Mouse (Mus musculus) heart, embryonic 15.5 days (tissue): ENCODE measurements at regions not wholly inside any gene's neighbourhood (a gene's known extent, or its start where the extent isn't known, plus 50 kb on each side); places are given as distances from the start of the nearest gene placed in this dataset.

Source experiments
- ATAC-seq: fragments of 200-750 bp; cut with Nextera tagmentation; replicated peaks from 2 replicates; pipeline ENCODE4 v1.8.0; 2017; ENCODE audit warnings: low read depth, moderate TSS enrichment; ENCODE audit not compliant: insufficient number of reproducible peaks, insufficient read depth, low FRiP score
- H3K27ac ChIP-seq: fragments of 300-500 bp; sonication (generic); 2 replicates; pipeline ENCODE4 v1.5.1; 2015; ENCODE audit warnings: mild to moderate bottlenecking, inconsistent platforms
- H3K27me3 ChIP-seq: fragments of 300-500 bp; sonication (generic); 2 replicates; pipeline ENCODE4 v1.6.1; 2015; ENCODE audit warnings: inconsistent platforms
- H3K36me3 ChIP-seq: fragments of 300-500 bp; sonication (generic); 2 replicates; pipeline ENCODE4 v1.6.1; 2015; ENCODE audit warnings: mild to moderate bottlenecking, inconsistent platforms
- H3K4me1 ChIP-seq: fragments of 300-500 bp; sonication (generic); replicated peaks from 2 replicates; pipeline ENCODE4 v1.6.1; 2015; ENCODE audit warnings: inconsistent platforms
- H3K4me2 ChIP-seq: fragments of 300-500 bp; sonication (generic); 2 replicates; pipeline ENCODE4 v1.6.1; 2015; ENCODE audit warnings: inconsistent platforms, mild to moderate bottlenecking, moderate library complexity
- H3K4me3 ChIP-seq: fragments of 300-500 bp; sonication (generic); 2 replicates; pipeline ENCODE4 v1.5.1; 2015; ENCODE audit warnings: mild to moderate bottlenecking, inconsistent platforms
- H3K9ac ChIP-seq: fragments of 300-500 bp; sonication (generic); 2 replicates; pipeline ENCODE4 v1.6.1; 2015; ENCODE audit warnings: mild to moderate bottlenecking, inconsistent platforms
- H3K9me3 ChIP-seq: fragments of 300-500 bp; sonication (generic); replicated peaks from 2 replicates; pipeline ENCODE4 v1.6.1; 2016; ENCODE audit warnings: inconsistent platforms
- WGBS: fragments of 180-500 bp; shearing (Covaris S2); methylation state at CpG from one replicate; pipeline ENCODE4 v1.1.7; 2015; ENCODE audit warnings: mixed read lengths; 5-methylcytosine and 5-hydroxymethylcytosine counted together

GRCm38 (mm10) chr8:26429751-26430327, 310.5 kb downstream of the Gm45692 start:
- Histone ChIP-seq H3K4me1 (no peaks in the 10 kb centered on the region), H3K27ac (no peak overlapping the region), H3K27me3 (no peaks in the 10 kb centered on the region), H3K4me2 (no peak overlapping the region), H3K9me3 (no peaks in the 10 kb centered on the region), H3K4me3 (no peak overlapping the region), H3K36me3 (no peaks in the 10 kb centered on the region), H3K9ac (no peak overlapping the region)
- ATAC-seq: no peak
- 80% methylated on average over 8 of the region's 8 CpGs for WGBS

GRCm38 (mm10) chr8:26432161-26432919, 313.0 kb downstream of the Gm45692 start:
- H3K27ac ChIP-seq: no peak overlapping the region
- WGBS: 78% methylated on average over 14 of the region's 14 CpGs
- no peak overlapping the region for H3K9ac ChIP-seq
- no peak overlapping the region for H3K4me3 ChIP-seq
- H3K36me3 ChIP-seq: no peaks in the 10 kb centered on the region
- no peaks in the 10 kb centered on the region for H3K27me3 ChIP-seq
- H3K4me1 ChIP-seq: no peaks in the 10 kb centered on the region
- no peaks in the 10 kb centered on the region for H3K9me3 ChIP-seq
- no peak overlapping the region for H3K4me2 ChIP-seq
- no peak for ATAC-seq

GRCm38 (mm10) chr8:26436236-26436635, 316.9 kb downstream of the Gm45692 start:
- H3K36me3 ChIP-seq: no peaks in the 10 kb centered on the region
- H3K4me2 ChIP-seq: no peak overlapping the region
- H3K4me3 ChIP-seq: no peak overlapping the region
- no peak overlapping the region for H3K27ac ChIP-seq
- no peaks in the 10 kb centered on the region for H3K4me1 ChIP-seq
- H3K27me3 ChIP-seq: no peaks in the 10 kb centered on the region
- WGBS: 81% methylated on average over 11 of the region's 11 CpGs
- H3K9ac ChIP-seq: no peak overlapping the region
- H3K9me3 ChIP-seq: no peaks in the 10 kb centered on the region
- ATAC-seq: no peak

GRCm38 (mm10) chr8:26437571-26437970, 318.2 kb downstream of the Gm45692 start:
- Histone ChIP-seq H3K4me2 (no peak overlapping the region), H3K9ac (no peak overlapping the region), H3K27me3 (no peaks in the 10 kb centered on the region), H3K36me3 (no peaks in the 10 kb centered on the region), H3K4me1 (no peaks in the 10 kb centered on the region), H3K27ac (no peak overlapping the region), H3K9me3 (no peaks in the 10 kb centered on the region), H3K4me3 (no peak overlapping the region)
- WGBS: 58% methylated on average over 3 of the region's 3 CpGs
- no peak for ATAC-seq

GRCm38 (mm10) chr8:26438246-26438862, 319.0 kb downstream of the Gm45692 start:
- H3K9ac ChIP-seq: no peak overlapping the region
- no peaks in the 10 kb centered on the region for H3K36me3 ChIP-seq
- no peak for ATAC-seq
- H3K4me2 ChIP-seq: no peak overlapping the region
- no peak overlapping the region for H3K27ac ChIP-seq
- H3K27me3 ChIP-seq: no peaks in the 10 kb centered on the region
- H3K4me3 ChIP-seq: no peak overlapping the region
- no peaks in the 10 kb centered on the region for H3K4me1 ChIP-seq
- 79% methylated on average over 15 of the region's 15 CpGs for WGBS
- H3K9me3 ChIP-seq: no peaks in the 10 kb centered on the region

- Histone ChIP-seq H3K4me2 (no peak overlapping the region), H3K9ac (no peak overlapping the region), H3K27me3 (no peaks in the 10 kb centered on the region), H3K36me3 (no peaks in the 10 kb centered on the region), H3K27ac (no peak overlapping the region), H3K9me3 (no peaks in the 10 kb centered on the region), H3K4me3 (no peak overlapping the region), H3K4me1 (no peaks in the 10 kb centered on the region)
- WGBS: 61% methylated on average over 16 of the region's 16 CpGs
- no peak for ATAC-seq
Measured at GRCm38 (mm10) chr8:26438877-26439276, 319.5 kb downstream of the Gm45692 start.

GRCm38 (mm10) chr8:26441268-26442030, 322.1 kb downstream of the Gm45692 start:
- WGBS: 55% methylated on average over 12 of the region's 12 CpGs
- Histone ChIP-seq H3K9ac (no peak overlapping the region), H3K27ac (no peak overlapping the region), H3K27me3 (no peaks in the 10 kb centered on the region), H3K4me2 (no peak overlapping the region), H3K9me3 (no peaks in the 10 kb centered on the region), H3K4me3 (no peak overlapping the region), H3K4me1 (no peaks in the 10 kb centered on the region), H3K36me3 (no peaks in the 10 kb centered on the region)
- no peak for ATAC-seq

- no peak overlapping the region for H3K4me3 ChIP-seq
- no peaks in the 10 kb centered on the region for H3K36me3 ChIP-seq
- H3K4me2 ChIP-seq: no peak overlapping the region
- 38% methylated on average over 4 of the region's 4 CpGs for WGBS
- H3K27me3 ChIP-seq: no peaks in the 10 kb centered on the region
- no peaks in the 10 kb centered on the region for H3K9me3 ChIP-seq
- H3K27ac ChIP-seq: no peak overlapping the region
- no peaks in the 10 kb centered on the region for H3K4me1 ChIP-seq
- H3K9ac ChIP-seq: no peak overlapping the region
- ATAC-seq: no peak
Measured at GRCm38 (mm10) chr8:26443041-26443440, 323.7 kb downstream of the Gm45692 start.

GRCm38 (mm10) chr8:26443735-26444134, 324.4 kb downstream of the Gm45692 start:
- no peaks in the 10 kb centered on the region for H3K4me1 ChIP-seq
- no peak overlapping the region for H3K4me3 ChIP-seq
- no peak overlapping the region for H3K27ac ChIP-seq
- no peaks in the 10 kb centered on the region for H3K27me3 ChIP-seq
- no peak overlapping the region for H3K9ac ChIP-seq
- no peaks in the 10 kb centered on the region for H3K9me3 ChIP-seq
- H3K36me3 ChIP-seq: no peaks in the 10 kb centered on the region
- no peak for ATAC-seq
- WGBS: 86% methylated on average over 11 of the region's 11 CpGs
- H3K4me2 ChIP-seq: no peak overlapping the region

- Histone ChIP-seq H3K4me2 (no peak overlapping the region), H3K9me3 (no peaks in the 10 kb centered on the region), H3K4me1 (no peaks in the 10 kb centered on the region), H3K27ac (no peak overlapping the region), H3K9ac (no peak overlapping the region), H3K36me3 (no peaks in the 10 kb centered on the region), H3K4me3 (no peak overlapping the region), H3K27me3 (no peaks in the 10 kb centered on the region)
- 77% methylated on average over 4 of the region's 4 CpGs for WGBS
- ATAC-seq: no peak
Measured at GRCm38 (mm10) chr8:26445991-26446390, 326.7 kb downstream of the Gm45692 start.

- no peaks in the 10 kb centered on the region for H3K4me1 ChIP-seq
- no peak overlapping the region for H3K9ac ChIP-seq
- no peaks in the 10 kb centered on the region for H3K36me3 ChIP-seq
- 79% methylated on average over 8 of the region's 8 CpGs for WGBS
- ATAC-seq: no peak
- H3K9me3 ChIP-seq: no peaks in the 10 kb centered on the region
- H3K4me2 ChIP-seq: no peak overlapping the region
- no peaks in the 10 kb centered on the region for H3K27me3 ChIP-seq
- no peak overlapping the region for H3K27ac ChIP-seq
- no peak overlapping the region for H3K4me3 ChIP-seq
Measured at GRCm38 (mm10) chr8:26447886-26448640, 328.7 kb downstream of the Gm45692 start.
